Comparison of ENCODE assay signal across 6 mouse cellular contexts in genomic region chr6:96876651-96877050, GRCm38 (mm10).
DNase-seq lines count a peak whose midpoint lies in the region; TF ChIP-seq lines count a peak whose summit lies in the region.
"Not testable (repeated sequence)": the region's sequence is repeated elsewhere in the genome, so short reads cannot be mapped to it uniquely, and the experiment has no call there.

No protein-coding gene starts in this region.

- DNase-seq in ES-CJ7 (ENCODE audit: low read depth, low spot score): peak; percentile 58
- peak; percentile 7 for DNase-seq in ES-E14 (ENCODE audit: low read depth, low spot score)
- peak; percentile 13 for DNase-seq in R1 (ENCODE audit: low read depth, low spot score)
- DNase-seq in ZHBTc4 (ENCODE audit: low read depth, low spot score): peak; percentile 68

- H3K4me3 ChIP-seq in E14TG2a.4 (replicated peaks; ENCODE audit: low read length): peak overlapping the region; percentile 73
- peak overlapping the region; percentile 15; the same call in 1 of the 2 replicates for H3K4me3 ChIP-seq in ES-Bruce4 (ENCODE audit: low read depth, low read length)
- peak overlapping the region in 1 of 2 experiments; percentile 68; a peak in 2 of 4 replicates for H3K4me3 ChIP-seq in ES-E14 (ENCODE audit: insufficient read depth in 1 of 2, low read depth in 1 of 2, low read length in 2 of 2, poor library complexity in 1 of 2, severe bottlenecking in 1 of 2)

- H3K27ac ChIP-seq in ES-Bruce4 (ENCODE audit: insufficient read depth, low read length); ES-E14 (ENCODE audit: insufficient read depth, low read depth, low read length, poor library complexity, severe bottlenecking): not testable (repeated sequence)

- not testable (repeated sequence) for TF ChIP-seq CTCF in E14TG2a.4 (conservative IDR thresholded peaks at IDR 0.05; ENCODE audit: low read length); ES-Bruce4 (IDR thresholded peaks at IDR 0.05; ENCODE audit: low read depth, low read length)

- not testable (repeated sequence) for H3K36me3 ChIP-seq in E14TG2a.4 (ENCODE audit: insufficient read depth, low read length); ES-Bruce4 (ENCODE audit: control insufficient read depth, insufficient read depth, low read length, poor library complexity, severe bottlenecking); ES-E14 (ENCODE audit: control insufficient read depth, insufficient read depth, low read length, poor library complexity, severe bottlenecking)

- not testable (repeated sequence) for TF ChIP-seq POLR2A in ES-Bruce4 (IDR thresholded peaks at IDR 0.05; ENCODE audit: insufficient read depth, low read length)

- not testable (repeated sequence) for H3K27me3 ChIP-seq in E14TG2a.4 (ENCODE audit: insufficient read depth, low read length); ES-Bruce4 (ENCODE audit: control insufficient read depth, insufficient read depth, low read length, poor library complexity, severe bottlenecking)

- in situ Hi-C loops in ES-E14 (cut with MboI; ENCODE audit: low sequenced_read_pairs in 2 of 2, unreplicated experiment in 2 of 2): not testable (repeated sequence)

- 0 out of 2 replicates have a peak overlapping the region, but pooled peaks have one; percentile 29 for H3K9ac ChIP-seq in ES-Bruce4 (ENCODE audit: low read depth, poor library complexity, severe bottlenecking)
- not testable (repeated sequence) for H3K9ac ChIP-seq in ES-E14 (ENCODE audit: insufficient read depth, low read depth, low read length, poor library complexity, severe bottlenecking)

- H3K9me3 ChIP-seq in E14TG2a.4 (ENCODE audit: low read length); ES-Bruce4 (replicated peaks; ENCODE audit: control insufficient read depth, insufficient read depth, low read length, poor library complexity, severe bottlenecking); ES-E14 (ENCODE audit: control insufficient read depth, insufficient read depth, low read depth, low read length): not testable (repeated sequence)

- not testable (repeated sequence) for TF ChIP-seq EP300 in ES-Bruce4 (IDR thresholded peaks at IDR 0.05; ENCODE audit: insufficient read depth, low read depth, low read length)

- not testable (repeated sequence) for H3K4me1 ChIP-seq in E14TG2a.4 (replicated peaks; ENCODE audit: low read depth, low read length); ES-Bruce4 (ENCODE audit: control insufficient read depth, insufficient read depth, low read length); ES-E14 (ENCODE audit: control insufficient read depth in 2 of 2, insufficient read depth in 2 of 2, low read length in 2 of 2, poor library complexity in 1 of 2)

Comparison
In these comparisons a context has a peak if more than half of its experiments do, and no peak if none do; other contexts are left out.
1. DNase-seq: peak in every context shown above with its lines; median percentile 68 in ZHBTc4; 58 in ES-CJ7; 13 in R1; 7 in ES-E14.